Mouse (Mus musculus) erythroblast, embryonic 14.5 days (primary cell): ENCODE results near the gene Olfr1150-ps1. TPM values are rescaled to one million over a fixed set of nuclear protein-coding genes. Genes with fewer than 3 reads are reported as not detected.

Experiments used
- H3K27me3 ChIP-seq: 2 replicates; pipeline ENCODE4 v1.6.1; 2012; ENCODE audit warnings: inconsistent platforms; ENCODE audit not compliant: control insufficient read depth
- H3K36me3 ChIP-seq: 2 replicates; pipeline ENCODE4 v1.6.1; 2012; ENCODE audit warnings: mild to moderate bottlenecking, inconsistent platforms; ENCODE audit not compliant: control insufficient read depth
- H3K4me1 ChIP-seq: 2 replicates; pipeline ENCODE4 v1.6.1; 2012; ENCODE audit warnings: inconsistent platforms; ENCODE audit not compliant: control insufficient read depth
- H3K4me3 ChIP-seq: replicated peaks from 2 replicates; pipeline ENCODE3; 2012; ENCODE audit warnings: moderate library complexity, mild to moderate bottlenecking, inconsistent platforms
- H3K9me3 ChIP-seq: 2 replicates; pipeline ENCODE4 v1.6.1; 2012; ENCODE audit warnings: low read length, inconsistent platforms, mixed read lengths; ENCODE audit not compliant: control insufficient read depth
- GATA1 ChIP-seq: IDR thresholded peaks from 2 replicates; pipeline ENCODE4 v1.6.1; 2012; ENCODE audit warnings: low read length, inconsistent platforms, mixed read lengths
- TAL1 ChIP-seq: IDR thresholded peaks from 3 replicates; pipeline ENCODE4 v1.6.1; 2012; ENCODE audit warnings: low read length, inconsistent platforms, mixed read lengths
- polyA plus RNA-seq: library from polyadenylated mRNA; stranded (reverse); fragments of >175 nt; gene quantifications from 2 replicates; pipeline ENCODE4 v1.2.3, GENCODE M21; 2012

Gene Olfr1150-ps1
- polyA plus RNA-seq: not detected in 2 replicates

GRCm38 (mm10) chr2:87843693-87844092 is at the start of gene Olfr1150-ps1:
Gene Olfr1150-ps1, plus strand, starts transcription at chr2:87843993.
- Histone ChIP-seq H3K4me3 (no peak within 1 kb of the TSS), H3K4me1 (no peaks in the 10 kb centered on the region), H3K27me3 (no peaks in the 10 kb centered on the region), H3K36me3 (no peaks in the 10 kb centered on the region), H3K9me3 (no peaks in the 10 kb centered on the region)
- TF ChIP-seq TAL1: no peak
- no peak for TF ChIP-seq GATA1

GRCm38 (mm10) chr2:87800292-87800691 is 43.5 kb upstream of the Olfr1150-ps1 start, which contains the start of gene Olfr1143:
Gene Olfr1143, plus strand, starts transcription at chr2:87800592.
- Histone ChIP-seq H3K4me3 (no peak within 1 kb of the TSS), H3K4me1 (no peaks in the 10 kb centered on the region), H3K27me3 (no peaks in the 10 kb centered on the region), H3K9me3 (0 out of 2 replicates have a peak, but pooled peaks cover 4% of the 10 kb centered on the region), H3K36me3 (no peaks in the 10 kb centered on the region)
- TF ChIP-seq GATA1 (no peak), TAL1 (no peak)

GRCm38 (mm10) chr2:87809522-87809921 is 34.3 kb upstream of the Olfr1150-ps1 start, which contains the start of gene Olfr1145:
Gene Olfr1145, plus strand, starts transcription at chr2:87809822.
- TF ChIP-seq TAL1 (no peak), GATA1 (no peak)
- H3K9me3 ChIP-seq: no peaks in the 10 kb centered on the region
- no peaks in the 10 kb centered on the region for H3K36me3 ChIP-seq
- no peaks in the 10 kb centered on the region for H3K27me3 ChIP-seq
- no peak within 1 kb of the TSS for H3K4me3 ChIP-seq
- H3K4me1 ChIP-seq: no peaks in the 10 kb centered on the region

GRCm38 (mm10) chr2:87830233-87830632 is 13.6 kb upstream of the Olfr1150-ps1 start, which contains the start of gene Olfr1148:
Gene Olfr1148, plus strand, starts transcription at chr2:87830533.
- no peak within 1 kb of the TSS for H3K4me3 ChIP-seq

GRCm38 (mm10) chr2:87855562-87855961 is 11.8 kb downstream of the Olfr1150-ps1 start, which contains the start of gene Olfr1151:
Gene Olfr1151, plus strand, starts transcription at chr2:87855862.
- Histone ChIP-seq H3K4me1 (no peaks in the 10 kb centered on the region), H3K9me3 (no peaks in the 10 kb centered on the region; the same call in 1 of the 2 replicates), H3K4me3 (no peak within 1 kb of the TSS), H3K36me3 (no peaks in the 10 kb centered on the region), H3K27me3 (no peaks in the 10 kb centered on the region)
- no peak for TF ChIP-seq TAL1
- TF ChIP-seq GATA1: no peak

More at GRCm38 (mm10) chr2:87830233-87830632, 13.6 kb upstream of the Olfr1150-ps1 start, which contains the start of gene Olfr1148:
- H3K4me1 ChIP-seq: no peaks in the 10 kb centered on the region
- TF ChIP-seq GATA1 (no peak), TAL1 (no peak)
- H3K36me3 ChIP-seq: no peaks in the 10 kb centered on the region
- H3K9me3 ChIP-seq: no peaks in the 10 kb centered on the region
- no peaks in the 10 kb centered on the region for H3K27me3 ChIP-seq

- no peaks in the 10 kb centered on the region; the same call in 1 of the 2 replicates for H3K9me3 ChIP-seq
- TF ChIP-seq GATA1 (no peak), TAL1 (no peak)
Observed at GRCm38 (mm10) chr2:87866192-87866591, 22.4 kb downstream of the Olfr1150-ps1 start, which contains the start of gene Olfr1152. Gene Olfr1152, plus strand, starts transcription at chr2:87866492.

GRCm38 (mm10) chr2:87894662-87895061 is 50.9 kb downstream of the Olfr1150-ps1 start, which contains the start of gene Olfr1153:
Gene Olfr1153, plus strand, starts transcription at chr2:87894962.
- no peak for TF ChIP-seq GATA1
- TF ChIP-seq TAL1: no peak
- Histone ChIP-seq H3K27me3 (no peaks in the 10 kb centered on the region), H3K9me3 (no peaks in the 10 kb centered on the region; the same call in 1 of the 2 replicates), H3K36me3 (no peaks in the 10 kb centered on the region), H3K4me3 (no peak within 1 kb of the TSS), H3K4me1 (no peaks in the 10 kb centered on the region)

More at GRCm38 (mm10) chr2:87866192-87866591, 22.4 kb downstream of the Olfr1150-ps1 start, which contains the start of gene Olfr1152:
- Histone ChIP-seq H3K27me3 (no peaks in the 10 kb centered on the region), H3K4me1 (no peaks in the 10 kb centered on the region), H3K36me3 (no peaks in the 10 kb centered on the region), H3K4me3 (no peak within 1 kb of the TSS)

Other genes starting within 250 kb of the Olfr1150-ps1 start
- gene Olfr1130, start 237.8 kb upstream of the Olfr1150-ps1 start, polyA plus RNA-seq: not detected in 2 replicates
- not detected in 2 replicates for gene Olfr1131, start 216.9 kb upstream of the Olfr1150-ps1 start, polyA plus RNA-seq
- not detected in 2 replicates for gene Olfr1132, start 206.5 kb upstream of the Olfr1150-ps1 start, polyA plus RNA-seq
- not detected in 2 replicates for gene Olfr1133, start 196.6 kb upstream of the Olfr1150-ps1 start, polyA plus RNA-seq
- gene Olfr1134, start 185.5 kb upstream of the Olfr1150-ps1 start, polyA plus RNA-seq: not detected in 2 replicates
- gene Olfr1135, start 170.3 kb upstream of the Olfr1150-ps1 start, polyA plus RNA-seq: not detected in 2 replicates
- gene Olfr1136, start 150.0 kb upstream of the Olfr1150-ps1 start, polyA plus RNA-seq: not detected in 2 replicates
- gene Olfr1137, start 130.8 kb upstream of the Olfr1150-ps1 start, polyA plus RNA-seq: not detected in 2 replicates
- gene Olfr1138, start 104.0 kb upstream of the Olfr1150-ps1 start, polyA plus RNA-seq: not detected in 2 replicates
- not detected in 2 replicates for gene Olfr1140, start 100.2 kb upstream of the Olfr1150-ps1 start, polyA plus RNA-seq
- not detected in 2 replicates for gene Olfr1141, start 90.0 kb upstream of the Olfr1150-ps1 start, polyA plus RNA-seq
- gene Olfr152, start 64.5 kb upstream of the Olfr1150-ps1 start, polyA plus RNA-seq: not detected in 2 replicates
- gene Olfr1143, start 43.4 kb upstream of the Olfr1150-ps1 start, polyA plus RNA-seq: not detected in 2 replicates
- gene Olfr1145, start 34.2 kb upstream of the Olfr1150-ps1 start, polyA plus RNA-seq: not detected in 2 replicates
- gene Olfr1148, start 13.5 kb upstream of the Olfr1150-ps1 start, polyA plus RNA-seq: not detected in 2 replicates
- 0.02 TPM in 1 of 2 replicates, not detected in the other for gene Olfr1151, start 11.9 kb downstream of the Olfr1150-ps1 start, polyA plus RNA-seq
- gene Olfr1152, start 22.5 kb downstream of the Olfr1150-ps1 start, polyA plus RNA-seq: not detected in 2 replicates
- gene Olfr1153, start 51.0 kb downstream of the Olfr1150-ps1 start, polyA plus RNA-seq: not detected in 2 replicates
- gene Olfr1154, start 61.2 kb downstream of the Olfr1150-ps1 start, polyA plus RNA-seq: 0.06 TPM in 1 of 2 replicates, not detected in the other
- not detected in 2 replicates for gene Olfr1155, start 101.1 kb downstream of the Olfr1150-ps1 start, polyA plus RNA-seq
- gene Olfr1156, start 109.1 kb downstream of the Olfr1150-ps1 start, polyA plus RNA-seq: not detected in 2 replicates
- gene Olfr1157, start 124.3 kb downstream of the Olfr1150-ps1 start, polyA plus RNA-seq: not detected in 2 replicates
- not detected in 2 replicates for gene Olfr74, start 130.7 kb downstream of the Olfr1150-ps1 start, polyA plus RNA-seq
- not detected in 2 replicates for gene Olfr1158, start 146.1 kb downstream of the Olfr1150-ps1 start, polyA plus RNA-seq
- not detected in 2 replicates for gene Olfr1160, start 164.3 kb downstream of the Olfr1150-ps1 start, polyA plus RNA-seq
- not detected in 2 replicates for gene Olfr1161, start 178.8 kb downstream of the Olfr1150-ps1 start, polyA plus RNA-seq
- gene Olfr73, start 193.7 kb downstream of the Olfr1150-ps1 start, polyA plus RNA-seq: not detected in 2 replicates
- gene Olfr1162, start 207.1 kb downstream of the Olfr1150-ps1 start, polyA plus RNA-seq: not detected in 2 replicates
- gene Olfr1163, start 227.8 kb downstream of the Olfr1150-ps1 start, polyA plus RNA-seq: not detected in 2 replicates
- not detected in 2 replicates for gene Olfr1164, start 250.0 kb downstream of the Olfr1150-ps1 start, polyA plus RNA-seq